Mouse (Mus musculus) heart, embryonic 11.5 days (tissue): ENCODE results near the gene Shf. TPM values are rescaled to one million over a fixed set of nuclear protein-coding genes. Genes with fewer than 3 reads are reported as not detected.
A peak's percentile ranks its signal among the peaks of the same experiment; 100 is the strongest.

Experiments
- ATAC-seq: fragments of 200-750 bp; cut with Nextera tagmentation; replicated peaks from 2 replicates; pipeline ENCODE4 v1.8.0; 2017; ENCODE audit warnings: moderate library complexity; ENCODE audit not compliant: insufficient number of reproducible peaks, low FRiP score, low TSS enrichment
- H3K27ac ChIP-seq: fragments of 300-500 bp; sonication (generic); 2 replicates; pipeline ENCODE4 v1.5.1; 2014; ENCODE audit warnings: mild to moderate bottlenecking, low read depth, low read length
- H3K27me3 ChIP-seq: fragments of 300-500 bp; sonication (generic); 2 replicates; pipeline ENCODE4 v1.6.1; 2014; ENCODE audit warnings: mild to moderate bottlenecking, low read length, mixed read lengths; ENCODE audit not compliant: control insufficient read depth, insufficient read depth
- H3K36me3 ChIP-seq: fragments of 300-500 bp; sonication (generic); 2 replicates; pipeline ENCODE4 v1.6.1; 2014; ENCODE audit warnings: mild to moderate bottlenecking, low read length, moderate library complexity, mixed read lengths; ENCODE audit not compliant: control insufficient read depth, insufficient read depth
- H3K4me1 ChIP-seq: fragments of 300-500 bp; sonication (generic); 2 replicates; pipeline ENCODE4 v1.6.1; 2014; ENCODE audit warnings: low read length; ENCODE audit not compliant: control insufficient read depth, insufficient read depth
- H3K4me2 ChIP-seq: fragments of 300-500 bp; sonication (generic); 2 replicates; pipeline ENCODE4 v1.6.1; 2014; ENCODE audit warnings: mild to moderate bottlenecking, moderate library complexity
- H3K4me3 ChIP-seq: fragments of 300-500 bp; sonication (generic); 2 replicates; pipeline ENCODE4 v1.5.1; 2014; ENCODE audit warnings: low read depth, low read length
- H3K9ac ChIP-seq: fragments of 300-500 bp; sonication (generic); 2 replicates; pipeline ENCODE4 v1.6.1; 2014; ENCODE audit warnings: mild to moderate bottlenecking, low read depth, low read length, moderate library complexity
- H3K9me3 ChIP-seq: fragments of 300-500 bp; sonication (generic); replicated peaks from 2 replicates; pipeline ENCODE4 v1.6.1; 2016; ENCODE audit warnings: low read length; ENCODE audit not compliant: control insufficient read depth
- WGBS: fragments of 180-500 bp; shearing (Covaris S2); extraction: QIAGEN DNeasy Blood & Tissue Kit; methylation state at CpG from one replicate; pipeline ENCODE4 v1.1.7; 2014; ENCODE audit not compliant: insufficient replicate concordance; 5-methylcytosine and 5-hydroxymethylcytosine counted together
- polyA plus RNA-seq: library from polyadenylated mRNA; unstranded; fragments of >200 nt; fragmentation: Nextera tagmentation; extraction: Ambion mirVana; gene quantifications from 2 replicates; pipeline ENCODE4 v1.2.1, GENCODE M21; 2014

Shf gene
- polyA plus RNA-seq, 1 experiment from 2014 or later: 3.8 TPM

GRCm38 (mm10) chr2:122366039-122366438 is 2.9 kb downstream of the Shf start:
- H3K27ac ChIP-seq: no peak overlapping the region
- peak overlapping the region; percentile 91; the same call in 1 of the 2 replicates for H3K4me2 ChIP-seq
- no peak overlapping the region for H3K4me3 ChIP-seq
- WGBS: 84% methylated on average over 3 of the region's 3 CpGs
- peaks cover 16% of the 10 kb centered on the region for H3K4me1 ChIP-seq
- H3K36me3 ChIP-seq: no peaks in the 10 kb centered on the region
- H3K9me3 ChIP-seq: no peaks in the 10 kb centered on the region
- no peak for ATAC-seq
- H3K9ac ChIP-seq: no peak overlapping the region
- H3K27me3 ChIP-seq: peaks cover 9% of the 10 kb centered on the region

GRCm38 (mm10) chr2:122365244-122365866 is 3.6 kb downstream of the Shf start:
- no peak overlapping the region for H3K4me3 ChIP-seq
- no peak for ATAC-seq
- no peak overlapping the region for H3K4me2 ChIP-seq
- H3K9ac ChIP-seq: no peak overlapping the region
- 84% methylated on average over 10 of the region's 10 CpGs for WGBS
- H3K27me3 ChIP-seq: 0 out of 2 replicates have a peak, but pooled peaks cover 5% of the 10 kb centered on the region
- H3K4me1 ChIP-seq: peaks cover 16% of the 10 kb centered on the region
- H3K9me3 ChIP-seq: no peaks in the 10 kb centered on the region
- H3K36me3 ChIP-seq: no peaks in the 10 kb centered on the region
- H3K27ac ChIP-seq: no peak overlapping the region

- Histone ChIP-seq H3K27me3 (no peaks in the 10 kb centered on the region), H3K36me3 (no peaks in the 10 kb centered on the region), H3K9ac (no peak overlapping the region), H3K27ac (no peak overlapping the region), H3K4me2 (no peak overlapping the region), H3K4me1 (peaks cover 16% of the 10 kb centered on the region), H3K9me3 (no peaks in the 10 kb centered on the region), H3K4me3 (no peak overlapping the region)
- no peak for ATAC-seq
- 84% methylated on average over 3 of the region's 3 CpGs for WGBS
Measured at GRCm38 (mm10) chr2:122364352-122364944, 4.5 kb downstream of the Shf start.

GRCm38 (mm10) chr2:122362622-122363523 is 6.1 kb downstream of the Shf start:
- no peak overlapping the region for H3K4me2 ChIP-seq
- H3K9me3 ChIP-seq: no peaks in the 10 kb centered on the region
- H3K9ac ChIP-seq: no peak overlapping the region
- no peak overlapping the region for H3K4me3 ChIP-seq
- no peak overlapping the region for H3K27ac ChIP-seq
- no peak for ATAC-seq
- H3K36me3 ChIP-seq: no peaks in the 10 kb centered on the region
- no peaks in the 10 kb centered on the region for H3K27me3 ChIP-seq
- H3K4me1 ChIP-seq: peaks cover 16% of the 10 kb centered on the region
- 88% methylated on average over 13 of the region's 13 CpGs for WGBS

- 62% methylated on average over 10 of the region's 10 CpGs for WGBS
- no peaks in the 10 kb centered on the region for H3K36me3 ChIP-seq
- no peaks in the 10 kb centered on the region for H3K9me3 ChIP-seq
- no peak for ATAC-seq
- no peaks in the 10 kb centered on the region for H3K27me3 ChIP-seq
- peaks cover 10% of the 10 kb centered on the region for H3K4me1 ChIP-seq
- no peak overlapping the region for H3K27ac ChIP-seq
- no peak overlapping the region for H3K4me3 ChIP-seq
- no peak overlapping the region for H3K4me2 ChIP-seq
- H3K9ac ChIP-seq: no peak overlapping the region
Measured at GRCm38 (mm10) chr2:122361868-122362621, 6.9 kb downstream of the Shf start.

- Histone ChIP-seq H3K4me2 (no peak overlapping the region), H3K27me3 (no peaks in the 10 kb centered on the region), H3K4me1 (peaks cover 2% of the 10 kb centered on the region), H3K4me3 (no peak overlapping the region), H3K9ac (no peak overlapping the region), H3K27ac (no peak overlapping the region), H3K36me3 (no peaks in the 10 kb centered on the region), H3K9me3 (no peaks in the 10 kb centered on the region)
- ATAC-seq: no peak
- WGBS: 87% methylated on average over 6 of the region's 6 CpGs
Measured at GRCm38 (mm10) chr2:122361181-122361580, 7.8 kb downstream of the Shf start.

GRCm38 (mm10) chr2:122360310-122360709 is 8.7 kb downstream of the Shf start:
- no peak overlapping the region for H3K9ac ChIP-seq
- ATAC-seq: no peak
- no peaks in the 10 kb centered on the region for H3K9me3 ChIP-seq
- no peak overlapping the region for H3K27ac ChIP-seq
- H3K4me3 ChIP-seq: no peak overlapping the region
- no peak overlapping the region for H3K4me2 ChIP-seq
- no peaks in the 10 kb centered on the region for H3K36me3 ChIP-seq
- no peaks in the 10 kb centered on the region for H3K4me1 ChIP-seq
- 70% methylated on average over 6 of the region's 6 CpGs for WGBS
- H3K27me3 ChIP-seq: no peaks in the 10 kb centered on the region

- H3K9ac ChIP-seq: no peak overlapping the region
- no peaks in the 10 kb centered on the region for H3K36me3 ChIP-seq
- no peak overlapping the region for H3K27ac ChIP-seq
- ATAC-seq: no peak
- peaks cover 7% of the 10 kb centered on the region; the same call in 1 of the 2 replicates for H3K4me1 ChIP-seq
- H3K27me3 ChIP-seq: no peaks in the 10 kb centered on the region
- no peaks in the 10 kb centered on the region for H3K9me3 ChIP-seq
- H3K4me2 ChIP-seq: no peak overlapping the region
- H3K4me3 ChIP-seq: no peak overlapping the region
- WGBS: 79% methylated on average over 3 of the region's 3 CpGs
Measured at GRCm38 (mm10) chr2:122356187-122356586, 12.8 kb downstream of the Shf start.
